Mouse (Mus musculus): ENCODE data around the gene Abca8a.

The Abca8a gene

GRCm38 (mm10) chr11:110095858-110096257 is at the start of gene Abca8a:
Gene Abca8a, minus strand, starts transcription at chr11:110095978.
- peak; percentile 4 for DNase-seq (ENCODE audit: low spot score)

- no peak for DNase-seq (ENCODE audit: low spot score)
Measured at GRCm38 (mm10) chr11:110145421-110145820, 49.6 kb upstream of the Abca8a start.

GRCm38 (mm10) chr11:110130760-110131159 is 35.0 kb upstream of the Abca8a start:
- DNase-seq (ENCODE audit: low spot score): no peak

GRCm38 (mm10) chr11:110111137-110111536 is 15.4 kb upstream of the Abca8a start:
- DNase-seq (ENCODE audit: low spot score): no peak

- no peak for DNase-seq (ENCODE audit: low spot score)
Measured at GRCm38 (mm10) chr11:110101437-110101836, 5.7 kb upstream of the Abca8a start.

GRCm38 (mm10) chr11:110098901-110099300 is 3.1 kb upstream of the Abca8a start:
- no peak for DNase-seq (ENCODE audit: low spot score)

- DNase-seq (ENCODE audit: low spot score): no peak
Measured at GRCm38 (mm10) chr11:110097465-110097864, 1.7 kb upstream of the Abca8a start.

GRCm38 (mm10) chr11:110094846-110095380 is 865 bp downstream of the Abca8a start:
- no peak for DNase-seq (ENCODE audit: low spot score)

GRCm38 (mm10) chr11:110094236-110094635 is 1.5 kb downstream of the Abca8a start:
- peak; percentile 13 for DNase-seq (ENCODE audit: low spot score)

- no peak for DNase-seq (ENCODE audit: low spot score)
Measured at GRCm38 (mm10) chr11:110091328-110091727, 4.5 kb downstream of the Abca8a start.

- no peak for DNase-seq (ENCODE audit: low spot score)
Measured at GRCm38 (mm10) chr11:110072158-110072557, 23.6 kb downstream of the Abca8a start.

- DNase-seq (ENCODE audit: low spot score): no peak
Measured at GRCm38 (mm10) chr11:110061032-110061431, 34.7 kb downstream of the Abca8a start.

GRCm38 (mm10) chr11:110060127-110060526 is 35.7 kb downstream of the Abca8a start:
- DNase-seq (ENCODE audit: low spot score): no peak

- DNase-seq (ENCODE audit: low spot score): no peak
Measured at GRCm38 (mm10) chr11:110053681-110054080, 42.1 kb downstream of the Abca8a start.

GRCm38 (mm10) chr11:110037795-110038194 is 58.0 kb downstream of the Abca8a start:
- no peak for DNase-seq (ENCODE audit: low spot score)

GRCm38 (mm10) chr11:110028913-110029695 is 66.7 kb downstream of the Abca8a start:
- DNase-seq (ENCODE audit: low spot score): peak; percentile 26

GRCm38 (mm10) chr11:110010836-110011546 is 84.8 kb downstream of the Abca8a start:
- DNase-seq (ENCODE audit: low spot score): no peak

- DNase-seq (ENCODE audit: low spot score): peak; percentile 71
Measured at GRCm38 (mm10) chr11:109995624-109996023, 100.2 kb downstream of the Abca8a start, which contains the start of gene Abca8b. Gene Abca8b, minus strand, starts transcription at chr11:109995845.

- DNase-seq (ENCODE audit: low spot score): no peak
Measured at GRCm38 (mm10) chr11:109995013-109995412, 100.8 kb downstream of the Abca8a start.

- DNase-seq (ENCODE audit: low spot score): no peak
Measured at GRCm38 (mm10) chr11:109994014-109994413, 101.8 kb downstream of the Abca8a start.

GRCm38 (mm10) chr11:109991270-109991669 is 104.5 kb downstream of the Abca8a start:
- DNase-seq (ENCODE audit: low spot score): no peak

- DNase-seq (ENCODE audit: low spot score): no peak
Measured at GRCm38 (mm10) chr11:109990256-109990655, 105.5 kb downstream of the Abca8a start.

GRCm38 (mm10) chr11:109988164-109988563 is 107.6 kb downstream of the Abca8a start:
- no peak for DNase-seq (ENCODE audit: low spot score)

All from urinary bladder, postnatal 14 days (tissue).